Mouse (Mus musculus): ENCODE data around the gene Cacna1d.

GRCm38 (mm10) chr14:30133684-30134083 is 357.6 kb downstream of the Cacna1d start:
- no peak for TF ChIP-seq MYOD1 (IDR thresholded peaks at IDR 0.05; ENCODE audit: control insufficient read depth, insufficient read length, low read depth)
- TF ChIP-seq CTCF (IDR thresholded peaks at IDR 0.05; ENCODE audit: control insufficient read depth, insufficient read depth, insufficient read length), result no peak
- TF ChIP-seq MYOG (IDR thresholded peaks at IDR 0.05; ENCODE audit: control insufficient read depth, extremely low read depth, insufficient read length), result no peak
- no peak for TF ChIP-seq USF1 (IDR thresholded peaks at IDR 0.05; ENCODE audit: low read depth)
- TF ChIP-seq MAX (IDR thresholded peaks at IDR 0.05), result no peak
- TF ChIP-seq FOSL1 (IDR thresholded peaks at IDR 0.05; ENCODE audit: insufficient read depth, low read length, poor library complexity, severe bottlenecking), result no peak
